Mouse (Mus musculus) brown adipose tissue, adult 24 weeks (tissue): Measurements from ENCODE around the gene Arpc4. TPM values are rescaled to one million over a fixed set of nuclear protein-coding genes. Genes with fewer than 3 reads are reported as not detected.
"Not testable (repeated sequence)": the region's sequence is repeated elsewhere in the genome, so short reads cannot be mapped to it uniquely, and the experiment has no call there.

Source experiments
- H3K27ac ChIP-seq: fragments of 200-500 bp; replicated peaks from 2 replicates; pipeline ENCODE4 v1.5.1; 2012; ENCODE audit warnings: low read depth, mild to moderate bottlenecking, low read length
- H3K4me1 ChIP-seq: fragments of 200-500 bp; 2 replicates; pipeline ENCODE4 v1.6.1; 2012; ENCODE audit warnings: low read length, mixed read lengths; ENCODE audit not compliant: control insufficient read depth, insufficient read depth, insufficient read length
- H3K4me3 ChIP-seq: fragments of 200-500 bp; 2 replicates; pipeline ENCODE4 v1.5.1; 2012; ENCODE audit warnings: low read depth, mild to moderate bottlenecking, low read length, moderate library complexity; ENCODE audit not compliant: insufficient read depth
- polyA plus RNA-seq: library from polyadenylated mRNA; stranded (reverse); fragments of >200 nt; gene quantifications from 2 replicates; pipeline ENCODE4 v1.2.4, GENCODE M21; 2012; ENCODE audit not compliant: missing spikeins, insufficient read depth, insufficient read length

The Arpc4 gene
- polyA plus RNA-seq: 70.6 and 98.1 TPM in 2 replicates

- Histone ChIP-seq H3K27ac (peak within 1 kb of the TSS; percentile 99), H3K4me1 (peaks cover 4% of the 10 kb centered on the region; the same call in 1 of the 2 replicates), H3K4me3 (peak within 1 kb of the TSS; percentile 83)
Measured at GRCm38 (mm10) chr6:113377496-113378385, at the start of gene Arpc4, which contains the start of gene Tada3. Gene Arpc4 (plus strand): TSS chr6:113378115. Gene Tada3 (minus strand): TSS chr6:113377883.

GRCm38 (mm10) chr6:113329396-113329795 lies 48.5 kb upstream of the Arpc4 start:
- no peak overlapping the region for H3K4me3 ChIP-seq
- H3K4me1 ChIP-seq: 0 out of 2 replicates have a peak, but pooled peaks cover 2% of the 10 kb centered on the region
- no peak overlapping the region for H3K27ac ChIP-seq

DNA sequence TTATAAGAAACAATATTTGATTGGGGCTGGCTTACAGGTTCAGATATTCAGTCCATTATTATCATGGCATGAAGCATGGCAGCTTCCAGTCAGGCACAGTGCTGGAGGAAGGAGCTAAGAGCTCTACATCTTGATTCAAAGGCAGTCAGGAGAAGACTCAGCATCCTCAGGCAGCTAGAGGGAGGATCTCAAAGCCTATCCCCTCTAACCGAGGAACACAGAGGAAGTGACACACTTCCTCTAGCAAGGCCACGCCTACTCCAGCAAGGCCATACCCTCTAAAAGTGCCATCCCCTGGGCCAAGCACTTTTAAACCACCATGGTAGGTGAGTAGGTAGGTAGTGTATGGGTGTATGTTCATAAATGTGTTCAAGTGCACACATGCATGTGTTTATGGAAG lies 47.4 kb upstream of the Arpc4 start:
- Histone ChIP-seq H3K4me1 (0 out of 2 replicates have a peak, but pooled peaks cover 2% of the 10 kb centered on the region), H3K4me3 (no peak overlapping the region), H3K27ac (no peak overlapping the region)

GRCm38 (mm10) chr6:113331721-113332120 lies 46.2 kb upstream of the Arpc4 start:
- Histone ChIP-seq H3K4me1 (0 out of 2 replicates have a peak, but pooled peaks cover 2% of the 10 kb centered on the region), H3K4me3 (no peak overlapping the region), H3K27ac (no peak overlapping the region)

DNA sequence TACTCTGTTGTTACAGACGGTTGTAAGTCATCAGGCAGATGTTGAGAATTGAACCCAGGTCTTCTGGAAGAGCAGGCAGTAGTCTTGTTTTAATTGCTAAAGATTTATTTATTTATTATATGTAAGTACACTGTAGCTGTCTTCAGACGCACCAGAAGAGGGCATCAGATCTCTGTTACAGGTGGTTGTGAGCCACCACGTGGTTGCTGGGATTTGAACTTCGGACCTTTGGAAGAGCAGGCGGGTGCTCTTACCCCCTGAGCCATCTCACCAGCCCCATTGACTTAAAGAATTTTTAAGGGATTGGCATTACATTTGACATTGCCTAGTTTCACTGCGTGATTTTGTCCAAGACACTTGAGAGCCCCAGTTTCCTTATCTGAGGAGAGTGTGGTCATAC lies 45.2 kb upstream of the Arpc4 start:
- H3K27ac ChIP-seq, H3K4me1 ChIP-seq, H3K4me3 ChIP-seq: not testable (repeated sequence)

- Histone ChIP-seq H3K4me3 (no peak overlapping the region), H3K27ac (0 out of 2 replicates have a peak overlapping the region, but pooled peaks have one; percentile 24), H3K4me1 (0 out of 2 replicates have a peak, but pooled peaks cover 2% of the 10 kb centered on the region)
Measured at GRCm38 (mm10) chr6:113333137-113333950, 44.6 kb upstream of the Arpc4 start.

- no peak overlapping the region for H3K4me3 ChIP-seq
- H3K4me1 ChIP-seq: 0 out of 2 replicates have a peak, but pooled peaks cover 2% of the 10 kb centered on the region
- H3K27ac ChIP-seq: no peak overlapping the region
Measured at GRCm38 (mm10) chr6:113334216-113334615, 43.7 kb upstream of the Arpc4 start.

- 0 out of 2 replicates have a peak, but pooled peaks cover 2% of the 10 kb centered on the region for H3K4me1 ChIP-seq
- H3K27ac ChIP-seq: no peak overlapping the region
- no peak overlapping the region for H3K4me3 ChIP-seq
Measured at GRCm38 (mm10) chr6:113336852-113337620, 40.9 kb upstream of the Arpc4 start.

DNA sequence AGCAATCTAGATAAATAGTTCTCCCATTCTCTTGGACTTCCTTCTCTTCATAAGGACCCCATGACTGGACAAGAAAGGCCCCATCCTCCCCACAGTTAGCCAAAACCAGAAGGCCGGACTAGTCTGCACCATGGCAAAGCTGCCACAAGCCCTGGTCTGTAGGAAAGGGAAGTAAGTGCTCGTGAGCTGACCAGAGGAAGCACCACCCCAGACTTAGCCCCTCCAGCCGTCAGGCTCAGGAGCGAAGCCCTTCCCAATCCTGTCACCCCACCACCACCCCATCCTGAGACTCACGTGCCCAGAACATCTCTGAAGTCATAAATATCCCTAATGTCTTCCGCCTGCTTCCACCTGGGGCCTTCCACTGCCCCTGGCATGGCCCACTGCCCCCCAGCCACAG lies 36.3 kb upstream of the Arpc4 start:
- H3K4me3 ChIP-seq: peak overlapping the region; percentile 12; the same call in 1 of the 2 replicates
- H3K27ac ChIP-seq: no peak overlapping the region; the same call in 1 of the 2 replicates
- H3K4me1 ChIP-seq: peaks cover 12% of the 10 kb centered on the region

GRCm38 (mm10) chr6:113342297-113342696 lies 35.6 kb upstream of the Arpc4 start:
- H3K27ac ChIP-seq: peak overlapping the region; percentile 9; the same call in 1 of the 2 replicates
- H3K4me3 ChIP-seq: peak overlapping the region; percentile 77
- peaks cover 12% of the 10 kb centered on the region for H3K4me1 ChIP-seq

- peak within 1 kb of the TSS; percentile 77 for H3K4me3 ChIP-seq
- peaks cover 12% of the 10 kb centered on the region for H3K4me1 ChIP-seq
- H3K27ac ChIP-seq: peak within 1 kb of the TSS; percentile 81
Measured at GRCm38 (mm10) chr6:113343177-113344092, 34.5 kb upstream of the Arpc4 start, which contains the start of gene Camk1. Gene Camk1 (minus strand): TSS chr6:113343984.

GRCm38 (mm10) chr6:113344321-113344720 lies 33.6 kb upstream of the Arpc4 start:
- Histone ChIP-seq H3K4me1 (peaks cover 12% of the 10 kb centered on the region), H3K4me3 (peak overlapping the region; percentile 77; the same call in 1 of the 2 replicates), H3K27ac (peak overlapping the region; percentile 81)

DNA sequence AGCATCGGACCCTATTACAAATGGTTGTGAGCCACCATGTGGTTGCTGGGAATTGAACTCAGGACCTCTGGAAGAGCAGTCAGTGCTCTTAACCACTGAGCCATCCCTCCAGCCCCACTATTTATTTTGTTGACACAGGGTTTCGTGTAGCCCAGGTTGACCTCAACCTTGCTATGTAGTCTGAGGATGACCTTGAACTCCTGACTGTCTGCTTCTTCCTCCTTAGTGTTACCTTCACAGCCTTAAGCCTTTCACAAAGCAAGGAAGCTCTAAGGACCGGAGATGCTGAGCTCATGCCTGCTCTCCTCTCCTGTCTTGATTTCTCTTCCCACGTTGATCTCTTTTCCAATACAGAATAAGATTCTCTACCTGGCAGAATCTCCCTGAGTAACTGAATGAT lies 31.0 kb upstream of the Arpc4 start:
- Histone ChIP-seq H3K27ac (no peak overlapping the region), H3K4me1 (peaks cover 12% of the 10 kb centered on the region), H3K4me3 (no peak overlapping the region)
